Mouse (Mus musculus) intestine, postnatal 0 days (tissue): Measurements from ENCODE around the gene Mapre3. TPM values are rescaled to one million over a fixed set of nuclear protein-coding genes. Genes with fewer than 3 reads are reported as not detected.

ENCODE experiments used
- ATAC-seq: fragments of 200-750 bp; cut with Nextera tagmentation; 2 replicates; pipeline ENCODE4 v1.8.0; 2017; ENCODE audit warnings: mild to moderate bottlenecking, moderate TSS enrichment, moderate library complexity
- H3K27ac ChIP-seq: fragments of 300-500 bp; sonication (generic); 2 replicates; pipeline ENCODE4 v1.5.1; 2014; ENCODE audit warnings: mild to moderate bottlenecking, low read depth, low read length, moderate library complexity
- H3K27me3 ChIP-seq: fragments of 300-500 bp; sonication (generic); replicated peaks from 2 replicates; pipeline ENCODE4 v1.6.1; 2014; ENCODE audit warnings: low read length, mixed read lengths; ENCODE audit not compliant: control insufficient read depth, insufficient read depth
- H3K36me3 ChIP-seq: fragments of 300-500 bp; sonication (generic); 2 replicates; pipeline ENCODE4 v1.6.1; 2014; ENCODE audit warnings: mild to moderate bottlenecking, moderate library complexity; ENCODE audit not compliant: control insufficient read depth, insufficient read depth
- H3K4me1 ChIP-seq: fragments of 300-500 bp; sonication (generic); replicated peaks from 2 replicates; pipeline ENCODE4 v1.6.1; 2014; ENCODE audit warnings: antibody characterized with exemption, low read length, mixed read lengths; ENCODE audit not compliant: control insufficient read depth, insufficient read depth
- H3K4me2 ChIP-seq: fragments of 300-500 bp; sonication (generic); replicated peaks from 2 replicates; pipeline ENCODE4 v1.6.1; 2014; ENCODE audit warnings: low read depth, mild to moderate bottlenecking, moderate library complexity
- H3K4me3 ChIP-seq: fragments of 300-500 bp; sonication (generic); 2 replicates; pipeline ENCODE4 v1.5.1; 2014; ENCODE audit warnings: low read depth, low read length
- H3K9ac ChIP-seq: fragments of 300-500 bp; sonication (generic); 2 replicates; pipeline ENCODE4 v1.6.1; 2014; ENCODE audit warnings: mild to moderate bottlenecking, low read depth, low read length
- H3K9me3 ChIP-seq: fragments of 300-500 bp; sonication (generic); 2 replicates; pipeline ENCODE4 v1.6.1; 2016; ENCODE audit warnings: mixed run types; ENCODE audit not compliant: control insufficient read depth
- CTCF ChIP-seq: sonication (generic); IDR thresholded peaks from 2 replicates; pipeline ENCODE4 v1.5.1; 2016; ENCODE audit warnings: low read depth, mild to moderate bottlenecking, control low read depth, antibody characterized with exemption, moderate library complexity
- WGBS: fragments of 180-500 bp; shearing (Covaris S2); extraction: QIAGEN DNeasy Blood & Tissue Kit; methylation state at CpG from one replicate; pipeline ENCODE4 v1.1.7; 2014; 5-methylcytosine and 5-hydroxymethylcytosine counted together
- polyA plus RNA-seq: library from polyadenylated mRNA; unstranded; fragments of >200 nt; fragmentation: Nextera tagmentation; extraction: Ambion mirVana; gene quantifications from 2 replicates; pipeline ENCODE4 v1.2.1, GENCODE M21; 2015

Gene Mapre3
- polyA plus RNA-seq, 1 experiment from 2014 or later: 25.5 TPM

- Histone ChIP-seq H3K27ac (peak overlapping the region; percentile 95), H3K4me3 (peak overlapping the region; percentile 75), H3K4me1 (peaks cover 24% of the 10 kb centered on the region), H3K4me2 (peak overlapping the region; percentile 90), H3K9me3 (no peaks in the 10 kb centered on the region), H3K9ac (peak overlapping the region; percentile 69; the same call in 1 of the 2 replicates), H3K36me3 (peaks cover 23% of the 10 kb centered on the region), H3K27me3 (no peaks in the 10 kb centered on the region)
- no peak for TF ChIP-seq CTCF
- ATAC-seq: no peak
- WGBS: 25% methylated on average over 13 of the region's 13 CpGs
Measured at GRCm38 (mm10) chr5:30908426-30909299, 94.2 kb downstream of the Mapre3 start.

DNA sequence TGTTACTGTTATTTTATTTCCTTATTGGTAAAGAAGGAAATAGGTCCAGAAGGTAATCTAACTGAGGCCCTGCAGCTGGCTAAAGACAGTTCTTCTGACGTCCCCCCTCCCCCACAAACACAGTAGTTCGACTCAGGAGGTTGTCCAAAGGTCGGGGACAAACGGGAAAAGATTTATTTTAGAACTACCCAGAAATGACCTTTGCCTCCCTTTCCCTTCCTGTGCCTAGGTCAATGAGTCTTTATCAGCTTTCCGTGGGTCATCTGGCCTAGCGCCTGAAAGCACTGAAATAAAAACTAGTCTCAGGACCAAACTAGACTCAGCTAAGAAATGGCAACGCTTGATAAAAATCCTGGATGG lies 94.8 kb downstream of the Mapre3 start:
- H3K9me3 ChIP-seq: no peaks in the 10 kb centered on the region
- 5% methylated on average over 7 of the region's 7 CpGs for WGBS
- H3K4me2 ChIP-seq: peak overlapping the region; percentile 90
- no peak for TF ChIP-seq CTCF
- H3K9ac ChIP-seq: no peak overlapping the region
- ATAC-seq: peak; percentile 25
- peaks cover 24% of the 10 kb centered on the region for H3K4me1 ChIP-seq
- H3K4me3 ChIP-seq: no peak overlapping the region
- peak overlapping the region; percentile 95 for H3K27ac ChIP-seq
- no peaks in the 10 kb centered on the region for H3K27me3 ChIP-seq
- H3K36me3 ChIP-seq: peaks cover 17% of the 10 kb centered on the region

DNA sequence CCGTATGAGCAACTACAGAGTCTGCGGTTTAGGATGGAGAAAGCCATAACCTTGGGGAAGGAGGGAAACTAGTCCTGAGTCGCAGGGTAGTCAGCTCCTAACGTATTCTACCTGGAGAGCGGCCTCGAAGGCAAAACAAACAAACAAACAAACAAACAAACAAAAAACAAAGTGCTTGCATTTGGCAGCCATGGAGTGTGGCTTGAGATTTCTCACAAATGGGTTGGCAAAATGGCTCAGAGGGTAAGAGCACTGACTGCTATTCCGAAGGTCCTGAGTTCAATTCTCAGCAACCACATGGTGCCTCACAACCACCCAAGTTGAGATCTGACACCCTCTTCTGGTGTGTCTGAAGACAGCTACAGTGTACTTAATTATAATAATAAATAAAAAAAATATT lies 95.4 kb downstream of the Mapre3 start:
- Histone ChIP-seq H3K9ac (no peak overlapping the region), H3K4me3 (no peak overlapping the region), H3K4me2 (no peak overlapping the region), H3K36me3 (peaks cover 11% of the 10 kb centered on the region), H3K9me3 (no peaks in the 10 kb centered on the region), H3K4me1 (peaks cover 24% of the 10 kb centered on the region), H3K27ac (peak overlapping the region; percentile 95), H3K27me3 (no peaks in the 10 kb centered on the region)
- TF ChIP-seq CTCF: no peak
- no peak for ATAC-seq
- WGBS: 73% methylated on average over 7 of the region's 7 CpGs

DNA sequence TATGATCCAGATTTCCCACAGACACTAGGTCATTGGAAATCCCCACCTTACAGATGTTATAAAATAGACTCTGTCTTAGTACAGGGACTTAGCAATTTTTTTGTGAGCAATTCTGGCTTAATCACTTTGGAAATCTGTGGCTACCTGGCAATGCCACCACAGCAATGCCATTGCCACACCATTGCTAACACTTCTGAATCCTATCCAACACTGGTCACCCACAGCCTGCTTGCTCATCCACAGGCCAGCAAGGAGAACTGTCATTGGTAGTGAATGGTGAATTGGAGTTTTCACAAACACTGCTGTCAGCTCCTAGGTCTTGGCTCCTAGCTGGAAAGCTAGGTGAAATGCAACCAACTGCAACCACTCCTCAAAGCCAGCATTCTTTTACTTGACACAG lies 96.0 kb downstream of the Mapre3 start:
- Histone ChIP-seq H3K27me3 (no peaks in the 10 kb centered on the region), H3K4me3 (no peak overlapping the region), H3K27ac (peak overlapping the region; percentile 68), H3K36me3 (peaks cover 7% of the 10 kb centered on the region), H3K4me1 (peaks cover 24% of the 10 kb centered on the region), H3K4me2 (peak overlapping the region; percentile 44), H3K9me3 (no peaks in the 10 kb centered on the region), H3K9ac (no peak overlapping the region)
- TF ChIP-seq CTCF: no peak
- ATAC-seq: no peak

DNA sequence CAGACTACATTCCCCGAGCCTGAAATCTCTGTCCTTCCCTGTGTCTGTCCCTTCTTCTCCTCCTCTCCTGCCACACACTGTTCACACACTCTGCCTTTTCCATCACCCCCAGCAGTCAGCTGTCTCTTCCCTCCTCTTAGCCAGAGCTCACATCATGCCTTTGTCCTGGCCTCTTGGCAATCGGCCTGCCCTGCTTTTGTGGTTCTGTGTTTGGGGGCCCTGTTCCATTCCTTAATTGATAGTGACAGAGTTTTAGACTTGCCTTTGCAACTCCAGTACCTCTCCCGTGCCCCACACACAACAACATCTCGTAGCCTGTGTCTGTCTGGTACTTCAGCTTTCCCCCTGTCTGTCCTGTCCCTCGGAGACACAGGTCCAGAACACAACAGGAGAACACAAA lies 97.7 kb downstream of the Mapre3 start:
- no peaks in the 10 kb centered on the region; the same call in 1 of the 2 replicates for H3K36me3 ChIP-seq
- H3K4me1 ChIP-seq: peaks cover 24% of the 10 kb centered on the region; the same call in 1 of the 2 replicates
- WGBS: 60% methylated on average over 5 of the region's 5 CpGs
- peak overlapping the region; percentile 75 for H3K27ac ChIP-seq
- H3K27me3 ChIP-seq: no peaks in the 10 kb centered on the region
- H3K9ac ChIP-seq: no peak overlapping the region
- TF ChIP-seq CTCF: no peak
- H3K4me2 ChIP-seq: no peak overlapping the region
- no peak overlapping the region for H3K4me3 ChIP-seq
- no peaks in the 10 kb centered on the region for H3K9me3 ChIP-seq
- no peak for ATAC-seq

DNA sequence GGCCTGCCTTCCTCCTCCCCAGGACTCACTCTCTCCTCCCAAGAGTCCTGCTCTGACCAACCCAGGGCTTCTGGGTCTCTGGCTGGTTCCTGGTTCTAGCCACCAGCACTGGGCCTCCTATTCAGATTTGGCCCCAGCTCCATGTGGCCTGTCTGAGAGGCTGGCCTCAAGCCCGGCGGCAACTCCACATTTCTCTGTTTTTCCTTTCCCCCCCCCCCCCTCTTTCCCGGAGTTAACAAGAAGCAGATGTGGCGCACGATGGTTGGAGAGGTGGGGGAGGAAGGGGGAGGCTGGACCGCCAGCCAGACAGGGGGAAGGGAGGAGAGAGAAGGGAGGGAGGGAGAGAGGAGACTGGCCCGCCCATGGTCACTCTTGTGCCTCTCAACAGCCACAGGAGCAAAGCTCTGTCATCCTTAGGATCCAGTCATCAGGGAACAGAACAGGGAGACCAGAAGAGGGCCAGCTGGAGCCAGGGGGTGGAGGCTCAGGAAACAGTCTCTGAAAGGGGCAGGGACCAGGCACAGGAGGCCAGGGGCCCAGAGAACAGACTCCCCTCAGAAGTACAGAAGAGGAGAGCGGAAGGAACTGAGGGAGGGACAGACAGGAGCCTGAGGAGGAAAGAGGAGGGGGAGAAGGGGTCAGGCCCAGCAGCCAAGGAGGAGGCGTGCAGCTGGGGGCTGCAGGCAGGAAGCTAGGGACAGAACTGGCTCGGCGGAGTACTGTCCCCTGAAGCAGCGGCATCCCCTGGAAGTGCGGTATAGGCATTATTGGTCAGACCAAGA lies 98.8 kb downstream of the Mapre3 start, which contains the start of gene Emilin1:
Gene Emilin1 (plus strand): TSS at position 343 of the 782 bp plus-strand sequence.
- peak; percentile 13; the same call in 1 of the 2 replicates for ATAC-seq
- Histone ChIP-seq H3K27ac (peak within 1 kb of the TSS; percentile 75), H3K4me2 (peak within 1 kb of the TSS; percentile 63), H3K9ac (peak within 1 kb of the TSS; percentile 62), H3K4me1 (peaks cover 20% of the 10 kb centered on the region; the same call in 1 of the 2 replicates), H3K9me3 (no peaks in the 10 kb centered on the region), H3K36me3 (peaks cover 10% of the 10 kb centered on the region), H3K27me3 (no peaks in the 10 kb centered on the region), H3K4me3 (peak within 1 kb of the TSS; percentile 44)
- peak; percentile 29 for TF ChIP-seq CTCF
- 36% methylated on average over 13 of the region's 13 CpGs for WGBS
